Mouse (Mus musculus): ENCODE results near the gene Aldh1a2.

Aldh1a2 gene

GRCm38 (mm10) chr9:71290730-71291129 lies 75.1 kb downstream of the Aldh1a2 start:
- no peak for DNase-seq

- no peak for DNase-seq
Measured at GRCm38 (mm10) chr9:71295501-71295900, 79.9 kb downstream of the Aldh1a2 start.

- DNase-seq = no peak
Measured at GRCm38 (mm10) chr9:71303594-71303993, 88.0 kb downstream of the Aldh1a2 start.

- DNase-seq = no peak
Measured at GRCm38 (mm10) chr9:71307106-71307789, 91.7 kb downstream of the Aldh1a2 start.

- DNase-seq = no peak
Measured at GRCm38 (mm10) chr9:71315960-71316359, 100.4 kb downstream of the Aldh1a2 start.

- DNase-seq = peak; percentile 78
Measured at GRCm38 (mm10) chr9:71317096-71317920, 101.7 kb downstream of the Aldh1a2 start.

GRCm38 (mm10) chr9:71317921-71318241 lies 102.3 kb downstream of the Aldh1a2 start:
- DNase-seq = no peak

GRCm38 (mm10) chr9:71319776-71320175 lies 104.2 kb downstream of the Aldh1a2 start:
- DNase-seq = peak; percentile 19

- DNase-seq = peak; percentile 29
Measured at GRCm38 (mm10) chr9:71320246-71321155, 104.9 kb downstream of the Aldh1a2 start.

- DNase-seq = peak; percentile 15
Measured at GRCm38 (mm10) chr9:71321436-71321835, 105.8 kb downstream of the Aldh1a2 start.

GRCm38 (mm10) chr9:71321871-71322270 lies 106.3 kb downstream of the Aldh1a2 start:
- peak; percentile 31 for DNase-seq

GRCm38 (mm10) chr9:71323303-71323952 lies 107.8 kb downstream of the Aldh1a2 start:
- DNase-seq = no peak

GRCm38 (mm10) chr9:71324060-71324459 lies 108.5 kb downstream of the Aldh1a2 start:
- DNase-seq = no peak

GRCm38 (mm10) chr9:71326261-71326660 lies 110.7 kb downstream of the Aldh1a2 start:
- no peak for DNase-seq

- no peak for DNase-seq
Measured at GRCm38 (mm10) chr9:71331661-71332060, 116.1 kb downstream of the Aldh1a2 start.

- DNase-seq = no peak
Measured at GRCm38 (mm10) chr9:71336674-71337073, 121.1 kb downstream of the Aldh1a2 start.

- no peak for DNase-seq
Measured at GRCm38 (mm10) chr9:71337425-71337824, 121.8 kb downstream of the Aldh1a2 start.

- DNase-seq = no peak
Measured at GRCm38 (mm10) chr9:71340116-71340515, 124.5 kb downstream of the Aldh1a2 start.
